Mouse (Mus musculus) spleen, postnatal 36 days (tissue): ENCODE data around the gene Gm49378.

ENCODE experiments used
- DNase-seq, 2 experiments: peaks; one replicate each; pipeline ENCODE4 v3.0.0; 2022; ENCODE audit warnings: low spot score in 2 of 2, mixed read lengths in 1 of 2

Gene Gm49378

GRCm38 (mm10) chr14:55590748-55591330 lies 46.9 kb downstream of the Gm49378 start, which contains the start of gene Psme2:
Gene Psme2 (minus strand): TSS chr14:55591113.
- DNase-seq = peak; percentile 89 to 92

GRCm38 (mm10) chr14:55589771-55590448 lies 47.8 kb downstream of the Gm49378 start:
- DNase-seq = peak; percentile 38 to 61

GRCm38 (mm10) chr14:55589271-55589670 lies 48.4 kb downstream of the Gm49378 start:
- no peak for DNase-seq

GRCm38 (mm10) chr14:55586149-55586548 lies 51.5 kb downstream of the Gm49378 start:
- DNase-seq = no peak

- DNase-seq = peak; percentile 35 to 48
Observed at GRCm38 (mm10) chr14:55585566-55585960, 52.1 kb downstream of the Gm49378 start.

- peak; percentile 84 to 89 for DNase-seq
Observed at GRCm38 (mm10) chr14:55584702-55585565, 52.8 kb downstream of the Gm49378 start, which contains the start of gene Emc9. Gene Emc9 (minus strand): TSS chr14:55585302.

- no peak for DNase-seq
Observed at GRCm38 (mm10) chr14:55584303-55584701, 53.4 kb downstream of the Gm49378 start.

- no peak for DNase-seq
Observed at GRCm38 (mm10) chr14:55581981-55582681, 55.6 kb downstream of the Gm49378 start.

GRCm38 (mm10) chr14:55580731-55581130 lies 57.0 kb downstream of the Gm49378 start:
- DNase-seq = no peak

- DNase-seq = no peak
Observed at GRCm38 (mm10) chr14:55579511-55580496, 57.9 kb downstream of the Gm49378 start.
